Mouse (Mus musculus) bone marrow, adult 2 months (tissue): ENCODE measurements around the gene Hmcn2.

ENCODE experiments used
- CTCF ChIP-seq: fragments of 200-500 bp; IDR thresholded peaks from 2 replicates; pipeline ENCODE4 v1.5.1; 2011; ENCODE audit warnings: low read length, control low read depth; ENCODE audit not compliant: control insufficient read depth, insufficient read depth
- POLR2A ChIP-seq: fragments of 200-500 bp; IDR thresholded peaks from 2 replicates; pipeline ENCODE4 v1.6.1; 2011; ENCODE audit warnings: low read depth, mild to moderate bottlenecking, control low read depth, low read length, borderline replicate concordance; ENCODE audit not compliant: control insufficient read depth

DNA sequence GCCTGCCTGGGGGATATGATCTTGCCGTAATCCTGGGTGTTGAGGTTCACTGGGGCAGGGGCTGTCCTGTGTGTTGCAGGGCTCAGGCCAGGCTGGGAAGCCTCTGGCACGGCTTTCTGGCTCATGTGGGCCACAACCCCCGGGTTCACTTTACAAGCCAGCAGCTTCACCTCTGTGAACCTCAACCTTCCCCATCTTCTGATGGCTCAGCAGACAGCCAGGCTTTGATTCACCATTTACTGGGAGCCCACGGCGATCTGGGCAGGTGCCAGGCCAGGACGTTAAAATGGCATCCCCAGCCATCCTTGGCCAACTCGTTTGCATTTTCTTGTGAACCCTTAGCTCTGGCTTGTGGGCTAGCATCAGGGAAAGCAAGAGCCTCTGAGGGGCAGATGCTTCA is 155.3 kb downstream of the Hmcn2 start:
- TF ChIP-seq CTCF (no peak), POLR2A (no peak)
